Mouse (Mus musculus): ENCODE data around the gene Akap12. TPM values are rescaled to one million over a fixed set of nuclear protein-coding genes. Genes with fewer than 3 reads are reported as not detected.

The Akap12 gene
- polyA plus RNA-seq, 1 experiment from 2014 or later, result 15.7 TPM

DNA sequence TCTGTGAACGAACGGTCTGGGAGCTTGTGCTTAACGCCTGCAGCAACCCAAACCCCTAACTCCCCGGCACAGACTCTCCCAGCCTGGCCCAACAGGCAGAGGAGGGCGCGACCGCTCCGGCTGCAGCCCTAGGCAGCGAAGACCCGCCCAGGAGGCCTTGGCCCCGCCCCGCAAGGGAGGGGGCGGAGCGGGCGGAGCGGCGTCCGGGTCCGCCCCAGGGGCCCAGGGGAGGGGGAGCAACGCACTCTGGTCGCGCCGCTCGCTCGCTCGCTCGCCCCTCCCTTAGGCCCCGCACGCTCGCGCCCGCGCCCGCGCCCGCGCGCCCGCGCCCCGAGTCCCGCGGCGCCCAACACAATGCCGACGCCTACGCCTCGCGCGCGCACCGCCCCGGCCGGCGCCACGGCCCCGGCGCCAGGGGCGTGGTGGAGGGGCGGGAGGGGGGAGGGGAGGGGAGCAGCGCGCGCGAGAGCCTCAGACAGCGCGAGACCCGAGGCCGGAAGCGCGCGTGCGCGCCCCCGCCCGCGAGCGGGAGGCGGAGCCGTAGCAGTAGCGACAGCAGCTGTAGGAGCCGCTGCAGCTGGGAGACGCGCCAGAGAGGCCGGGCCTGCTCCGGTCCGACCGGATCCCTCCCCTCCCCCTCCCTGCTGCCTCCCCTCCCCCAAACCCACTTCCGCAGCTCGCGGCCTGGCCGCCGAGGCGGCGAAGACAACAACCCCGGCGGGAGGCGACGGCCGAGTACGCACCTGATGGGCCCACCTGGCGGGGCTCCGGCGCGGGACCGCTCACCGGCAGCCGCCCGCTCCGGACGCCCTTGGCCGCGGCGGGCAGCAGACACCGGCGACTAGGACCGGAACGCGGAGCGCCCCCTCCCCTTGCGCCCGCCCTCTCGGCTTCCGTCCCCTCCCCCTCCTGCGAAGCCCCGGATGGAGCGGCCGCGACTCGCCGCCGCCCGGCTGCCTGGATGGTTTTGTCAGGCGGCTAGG lies 120.7 kb downstream of the Akap12 start:
- WGBS, result under 1% methylated on average over 79 of the region's 133 CpGs
- peak overlapping the region; percentile 99 for H3K9ac ChIP-seq (replicated peaks)
- H3K9me3 ChIP-seq, result no peaks in the 10 kb centered on the region
- H3K4me1 ChIP-seq (replicated peaks), result peaks cover 41% of the 10 kb centered on the region
- peak overlapping the region; percentile 94 for H3K4me2 ChIP-seq
- 0 out of 2 replicates have a peak, but pooled peaks cover 5% of the 10 kb centered on the region for H3K36me3 ChIP-seq
- no peaks in the 10 kb centered on the region for H3K27me3 ChIP-seq
- H3K4me3 ChIP-seq (replicated peaks), result peak overlapping the region; percentile 99
- H3K27ac ChIP-seq, result peak overlapping the region; percentile 99
- peak; percentile 93 for ATAC-seq (ENCODE audit: insufficient number of reproducible peaks, insufficient read depth, low FRiP score, low TSS enrichment, low read depth)

DNA sequence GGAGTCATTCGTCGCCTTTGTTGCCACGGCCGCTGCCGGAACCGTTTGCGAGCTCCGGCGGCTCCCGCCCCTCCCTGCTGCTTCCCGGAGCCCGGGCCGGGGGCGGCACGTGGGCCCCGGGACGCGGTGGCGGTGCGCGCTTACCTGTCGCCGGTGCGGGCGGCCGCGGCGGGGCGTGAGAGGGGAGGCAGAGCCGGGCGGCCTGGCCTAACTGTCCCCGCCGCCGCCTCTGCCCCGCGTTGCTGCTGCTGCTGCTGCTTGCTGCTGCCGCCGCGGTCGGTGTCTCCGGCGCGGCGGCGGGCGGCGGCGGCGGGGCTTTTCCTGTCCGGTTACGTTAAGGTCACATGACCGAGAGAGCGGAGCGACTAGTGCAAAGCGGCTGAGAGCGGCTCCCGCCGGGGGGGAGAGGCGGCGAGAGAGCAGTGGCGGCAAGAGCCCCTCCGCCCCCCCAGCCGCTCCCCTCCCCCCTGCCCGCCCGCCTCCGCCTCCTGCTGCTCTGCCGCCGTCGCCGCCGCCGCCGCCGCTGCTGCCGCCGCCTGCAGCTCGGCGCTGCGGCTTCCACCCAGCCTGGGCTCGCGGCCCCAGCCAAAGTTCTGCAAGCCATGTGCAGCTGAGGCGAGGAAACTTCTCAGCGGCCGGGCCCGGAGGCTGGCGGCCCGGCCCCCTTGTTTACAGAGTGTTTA lies 121.7 kb downstream of the Akap12 start, which contains the start of gene Zbtb2:
Gene Zbtb2, minus strand, starts transcription at position 408 of the 683 bp plus-strand sequence.
- no peaks in the 10 kb centered on the region for H3K9me3 ChIP-seq
- H3K4me2 ChIP-seq, result peak within 1 kb of the TSS; percentile 94
- H3K9ac ChIP-seq (replicated peaks), result peak within 1 kb of the TSS; percentile 99
- H3K36me3 ChIP-seq, result peaks cover 12% of the 10 kb centered on the region
- H3K27ac ChIP-seq, result peak within 1 kb of the TSS; percentile 99
- H3K4me1 ChIP-seq (replicated peaks), result peaks cover 40% of the 10 kb centered on the region
- ATAC-seq (ENCODE audit: insufficient number of reproducible peaks, insufficient read depth, low FRiP score, low TSS enrichment, low read depth), result no peak
- WGBS, result under 1% methylated on average over 71 of the region's 87 CpGs
- peak within 1 kb of the TSS; percentile 99 for H3K4me3 ChIP-seq (replicated peaks)
- no peaks in the 10 kb centered on the region for H3K27me3 ChIP-seq

DNA sequence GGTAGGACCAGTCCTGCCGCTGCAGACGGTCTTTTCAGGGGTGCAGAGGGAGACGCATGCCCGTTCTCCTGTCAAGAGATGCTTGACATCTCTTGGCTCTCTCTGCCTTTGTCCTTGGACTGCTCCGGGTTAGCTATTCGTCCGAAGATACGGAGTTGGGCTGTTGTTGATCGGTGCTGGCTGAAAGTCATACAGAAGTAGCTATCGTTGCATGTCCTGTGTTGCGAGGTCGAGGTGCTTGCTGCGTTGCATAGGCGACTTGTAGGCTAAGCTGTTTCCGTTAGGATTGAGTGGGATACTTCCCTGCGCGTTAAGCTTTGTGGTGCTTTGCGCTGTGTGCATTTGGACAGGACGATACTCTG lies 122.2 kb downstream of the Akap12 start:
- Histone ChIP-seq H3K9me3 (no peaks in the 10 kb centered on the region), H3K27ac (peak overlapping the region; percentile 99), H3K27me3 (no peaks in the 10 kb centered on the region), H3K4me1 (replicated peaks) (peaks cover 35% of the 10 kb centered on the region), H3K36me3 (peaks cover 17% of the 10 kb centered on the region), H3K9ac (replicated peaks) (peak overlapping the region; percentile 99), H3K4me3 (replicated peaks) (peak overlapping the region; percentile 99), H3K4me2 (peak overlapping the region; percentile 94)
- 1% methylated on average over 19 of the region's 19 CpGs for WGBS
- no peak for ATAC-seq (ENCODE audit: insufficient number of reproducible peaks, insufficient read depth, low FRiP score, low TSS enrichment, low read depth)

DNA sequence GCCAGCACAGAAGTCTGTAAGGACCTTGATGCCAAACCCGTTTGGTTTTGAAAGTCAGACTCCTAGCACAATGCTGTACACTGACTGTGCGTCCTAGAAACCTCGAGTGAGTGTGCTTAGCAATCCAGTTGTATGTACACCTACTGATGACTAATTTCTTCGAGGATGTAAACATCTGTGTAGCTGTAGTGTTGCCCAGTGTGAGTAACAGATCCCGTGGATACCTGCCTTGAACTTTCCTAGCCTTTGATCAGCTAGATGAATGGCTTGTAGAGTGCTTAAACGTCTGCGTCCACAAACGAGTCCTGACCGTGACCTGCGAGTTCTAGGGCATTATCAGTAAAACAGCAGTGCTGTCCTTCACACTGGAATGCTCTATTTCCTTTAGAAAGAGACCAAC lies 122.9 kb downstream of the Akap12 start:
- Histone ChIP-seq H3K4me1 (replicated peaks) (peaks cover 33% of the 10 kb centered on the region), H3K27me3 (no peaks in the 10 kb centered on the region), H3K9ac (replicated peaks) (peak overlapping the region; percentile 99), H3K4me2 (peak overlapping the region; percentile 94), H3K4me3 (replicated peaks) (peak overlapping the region; percentile 99), H3K27ac (0 out of 2 replicates have a peak overlapping the region, but pooled peaks have one; percentile 99), H3K9me3 (no peaks in the 10 kb centered on the region), H3K36me3 (peaks cover 21% of the 10 kb centered on the region)
- ATAC-seq (ENCODE audit: insufficient number of reproducible peaks, insufficient read depth, low FRiP score, low TSS enrichment, low read depth), result no peak
- WGBS, result 21% methylated on average over 10 of the region's 10 CpGs

DNA sequence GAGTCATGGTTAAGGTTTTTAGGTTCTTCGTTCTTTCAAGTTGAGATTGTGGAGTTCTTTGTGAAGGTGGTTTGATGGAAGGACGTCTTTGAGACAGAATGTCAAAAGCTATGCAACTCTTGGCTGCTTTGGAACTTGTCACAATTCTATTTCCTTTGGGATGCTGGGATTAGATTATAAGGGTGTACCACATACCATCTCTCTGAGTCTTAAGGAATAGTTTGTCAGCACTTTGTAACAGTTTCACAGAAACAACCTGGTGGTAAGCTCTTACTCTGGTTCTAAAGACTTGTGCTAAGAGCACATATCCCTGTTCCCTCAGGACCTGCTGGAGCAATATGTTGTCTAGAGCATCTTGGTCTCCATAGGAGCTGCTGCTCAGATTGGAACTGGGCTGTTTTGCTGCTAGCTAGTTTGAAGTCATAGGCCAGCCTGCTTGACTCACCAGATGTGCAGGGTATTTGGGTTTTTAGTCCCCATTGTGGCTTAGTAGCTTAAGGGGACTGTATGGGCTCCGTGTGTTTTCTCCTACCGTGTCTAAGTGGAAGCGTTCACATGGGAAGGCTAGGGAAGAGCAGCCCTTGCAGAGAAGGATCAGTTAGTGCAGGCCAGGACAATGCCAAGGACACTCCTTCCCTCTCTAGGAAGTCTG lies 123.4 kb downstream of the Akap12 start:
- ATAC-seq (ENCODE audit: insufficient number of reproducible peaks, insufficient read depth, low FRiP score, low TSS enrichment, low read depth), result no peak
- Histone ChIP-seq H3K9me3 (no peaks in the 10 kb centered on the region), H3K9ac (replicated peaks) (peak overlapping the region; percentile 99), H3K27ac (no peak overlapping the region), H3K27me3 (no peaks in the 10 kb centered on the region), H3K4me3 (replicated peaks) (peak overlapping the region; percentile 99), H3K36me3 (peaks cover 27% of the 10 kb centered on the region), H3K4me2 (peak overlapping the region; percentile 94), H3K4me1 (replicated peaks) (peaks cover 33% of the 10 kb centered on the region)
- WGBS, result 69% methylated on average over 5 of the region's 5 CpGs

DNA sequence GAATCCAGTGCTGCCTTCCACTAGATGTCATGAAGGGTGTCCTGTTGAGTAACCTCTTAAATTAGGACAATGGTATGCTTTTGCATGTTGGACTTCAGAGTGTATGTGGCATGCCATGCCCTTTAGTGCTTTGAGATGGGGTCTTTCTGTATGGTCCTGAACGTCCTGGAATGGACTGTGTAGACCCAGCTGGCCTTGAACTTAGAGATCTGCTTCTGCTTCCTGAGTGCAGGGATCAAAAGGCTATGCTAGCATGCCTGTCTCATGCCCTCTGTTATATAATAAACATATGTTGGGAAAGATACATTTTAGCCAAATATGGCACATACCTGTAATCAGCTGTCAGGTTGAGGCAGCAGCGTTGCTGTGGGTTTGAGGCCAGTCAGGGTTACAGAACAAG lies 124.4 kb downstream of the Akap12 start:
- Histone ChIP-seq H3K4me1 (replicated peaks) (peaks cover 33% of the 10 kb centered on the region), H3K27ac (no peak overlapping the region), H3K4me2 (peak overlapping the region; percentile 94), H3K9ac (replicated peaks) (no peak overlapping the region), H3K27me3 (no peaks in the 10 kb centered on the region), H3K9me3 (no peaks in the 10 kb centered on the region), H3K4me3 (replicated peaks) (no peak overlapping the region), H3K36me3 (peaks cover 36% of the 10 kb centered on the region)
- WGBS, result 66% methylated on average over 2 of the region's 2 CpGs
- ATAC-seq (ENCODE audit: insufficient number of reproducible peaks, insufficient read depth, low FRiP score, low TSS enrichment, low read depth), result no peak

DNA sequence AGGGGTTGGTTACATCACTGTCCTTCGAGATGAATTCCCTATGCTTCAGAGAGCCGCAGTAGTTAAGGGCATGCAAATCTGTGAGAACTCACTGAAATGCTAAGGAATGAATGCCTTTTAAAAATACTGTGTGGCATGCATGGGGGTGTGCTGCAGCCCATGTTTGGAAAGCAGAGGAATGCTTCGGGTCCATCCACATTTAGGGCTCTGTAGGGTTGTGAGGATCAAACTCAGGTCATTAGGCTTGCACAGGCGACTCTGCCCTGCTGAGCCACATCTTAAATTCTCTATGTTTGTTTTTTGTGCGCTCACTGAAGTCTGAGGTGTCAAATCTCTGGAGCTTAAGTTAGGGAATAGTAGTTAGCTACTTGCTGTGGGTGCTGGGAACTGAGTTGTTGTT lies 124.9 kb downstream of the Akap12 start:
- no peaks in the 10 kb centered on the region for H3K9me3 ChIP-seq
- no peak overlapping the region for H3K27ac ChIP-seq
- no peak for ATAC-seq (ENCODE audit: insufficient number of reproducible peaks, insufficient read depth, low FRiP score, low TSS enrichment, low read depth)
- H3K9ac ChIP-seq (replicated peaks), result no peak overlapping the region
- peaks cover 42% of the 10 kb centered on the region for H3K36me3 ChIP-seq
- 0 out of 2 replicates have a peak overlapping the region, but pooled peaks have one; percentile 7 for H3K4me2 ChIP-seq
- H3K4me1 ChIP-seq (replicated peaks), result peaks cover 33% of the 10 kb centered on the region
- 67% methylated on average over 5 of the region's 5 CpGs for WGBS
- H3K27me3 ChIP-seq, result no peaks in the 10 kb centered on the region
- H3K4me3 ChIP-seq (replicated peaks), result no peak overlapping the region

DNA sequence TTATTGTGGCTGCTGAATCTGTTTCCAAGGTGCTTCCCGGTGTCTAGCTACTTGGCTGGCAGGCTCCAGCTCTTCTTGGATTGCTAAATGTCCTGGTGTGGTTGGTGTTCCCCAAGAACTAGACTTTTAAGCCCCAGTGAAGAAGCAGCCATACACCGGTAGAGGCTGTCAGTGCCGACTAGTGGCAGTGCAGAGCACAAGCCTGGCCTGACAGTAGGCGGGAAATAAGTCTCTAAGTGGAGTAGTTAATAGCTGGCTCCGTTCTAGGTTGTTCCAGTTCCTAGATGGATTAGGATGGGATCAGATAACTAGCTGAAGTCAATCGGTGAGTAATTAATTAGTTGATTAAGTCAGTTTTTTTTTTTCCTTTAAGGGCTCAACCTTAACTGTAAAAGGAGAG lies 125.7 kb downstream of the Akap12 start:
- H3K9ac ChIP-seq (replicated peaks), result no peak overlapping the region
- no peaks in the 10 kb centered on the region for H3K9me3 ChIP-seq
- no peak overlapping the region for H3K4me3 ChIP-seq (replicated peaks)
- H3K27me3 ChIP-seq, result no peaks in the 10 kb centered on the region
- no peak overlapping the region for H3K4me2 ChIP-seq
- no peak for ATAC-seq (ENCODE audit: insufficient number of reproducible peaks, insufficient read depth, low FRiP score, low TSS enrichment, low read depth)
- H3K36me3 ChIP-seq, result peaks cover 45% of the 10 kb centered on the region
- H3K4me1 ChIP-seq (replicated peaks), result peaks cover 33% of the 10 kb centered on the region
- 63% methylated on average over 6 of the region's 6 CpGs for WGBS
- no peak overlapping the region for H3K27ac ChIP-seq

DNA sequence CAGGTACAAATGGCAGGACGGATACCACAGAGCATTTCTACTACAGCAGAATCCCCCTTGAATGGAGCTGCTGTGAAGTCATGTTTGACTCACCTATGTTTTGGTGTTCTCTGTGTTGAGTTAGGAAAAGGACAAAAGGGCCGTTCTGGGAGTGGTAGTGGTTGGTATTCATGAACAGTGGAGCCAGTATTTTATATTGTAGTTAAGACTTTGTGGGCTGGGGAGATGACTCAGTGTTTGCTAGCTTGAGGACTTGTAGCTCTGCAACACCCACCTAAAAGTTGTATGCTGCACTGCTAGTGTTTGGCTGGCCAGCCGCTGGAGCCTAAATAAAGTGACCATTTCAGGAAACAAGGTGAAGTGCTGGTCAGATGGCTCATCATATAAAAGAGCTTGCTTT lies 129.1 kb downstream of the Akap12 start:
- WGBS, result 90% methylated on average over 3 of the region's 3 CpGs
- H3K9me3 ChIP-seq, result no peaks in the 10 kb centered on the region
- H3K4me2 ChIP-seq, result no peak overlapping the region
- no peak overlapping the region for H3K27ac ChIP-seq
- no peak overlapping the region for H3K4me3 ChIP-seq (replicated peaks)
- H3K36me3 ChIP-seq, result peaks cover 66% of the 10 kb centered on the region
- ATAC-seq (ENCODE audit: insufficient number of reproducible peaks, insufficient read depth, low FRiP score, low TSS enrichment, low read depth), result no peak
- no peaks in the 10 kb centered on the region for H3K27me3 ChIP-seq
- peaks cover 16% of the 10 kb centered on the region for H3K4me1 ChIP-seq (replicated peaks)
- no peak overlapping the region for H3K9ac ChIP-seq (replicated peaks)

DNA sequence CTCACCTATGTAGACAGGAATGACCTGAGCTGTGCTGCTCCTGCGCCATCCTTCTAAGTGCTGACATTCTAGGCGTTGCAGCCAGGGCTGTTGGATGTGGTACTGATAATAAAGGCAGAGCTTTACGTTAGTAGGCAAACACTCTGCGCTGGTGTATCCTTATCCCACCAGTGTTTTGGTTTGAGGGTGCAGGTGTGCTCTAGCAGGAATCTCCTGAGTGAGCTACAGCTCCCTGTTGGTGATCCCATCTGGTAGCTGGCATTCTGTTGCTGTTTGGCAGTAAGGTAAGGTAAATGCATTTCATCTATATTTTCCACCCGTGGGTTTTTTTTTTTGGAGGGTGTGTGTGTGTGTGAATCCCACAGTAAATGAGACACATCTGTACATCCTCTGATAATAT lies 131.9 kb downstream of the Akap12 start:
- Histone ChIP-seq H3K4me1 (replicated peaks) (no peaks in the 10 kb centered on the region), H3K36me3 (peaks cover 70% of the 10 kb centered on the region), H3K27me3 (no peaks in the 10 kb centered on the region), H3K4me2 (no peak overlapping the region), H3K4me3 (replicated peaks) (no peak overlapping the region), H3K9ac (replicated peaks) (no peak overlapping the region), H3K9me3 (no peaks in the 10 kb centered on the region), H3K27ac (no peak overlapping the region)
- no peak for ATAC-seq (ENCODE audit: insufficient number of reproducible peaks, insufficient read depth, low FRiP score, low TSS enrichment, low read depth)
- 90% methylated on average over 5 of the region's 5 CpGs for WGBS
